Mouse (Mus musculus): Measurements from ENCODE around the gene Dnmt3b. TPM values are rescaled to one million over a fixed set of nuclear protein-coding genes. Genes with fewer than 3 reads are reported as not detected.

The Dnmt3b gene
- polyA plus RNA-seq, 1 experiment from 2014 or later: 3.0 TPM

DNA sequence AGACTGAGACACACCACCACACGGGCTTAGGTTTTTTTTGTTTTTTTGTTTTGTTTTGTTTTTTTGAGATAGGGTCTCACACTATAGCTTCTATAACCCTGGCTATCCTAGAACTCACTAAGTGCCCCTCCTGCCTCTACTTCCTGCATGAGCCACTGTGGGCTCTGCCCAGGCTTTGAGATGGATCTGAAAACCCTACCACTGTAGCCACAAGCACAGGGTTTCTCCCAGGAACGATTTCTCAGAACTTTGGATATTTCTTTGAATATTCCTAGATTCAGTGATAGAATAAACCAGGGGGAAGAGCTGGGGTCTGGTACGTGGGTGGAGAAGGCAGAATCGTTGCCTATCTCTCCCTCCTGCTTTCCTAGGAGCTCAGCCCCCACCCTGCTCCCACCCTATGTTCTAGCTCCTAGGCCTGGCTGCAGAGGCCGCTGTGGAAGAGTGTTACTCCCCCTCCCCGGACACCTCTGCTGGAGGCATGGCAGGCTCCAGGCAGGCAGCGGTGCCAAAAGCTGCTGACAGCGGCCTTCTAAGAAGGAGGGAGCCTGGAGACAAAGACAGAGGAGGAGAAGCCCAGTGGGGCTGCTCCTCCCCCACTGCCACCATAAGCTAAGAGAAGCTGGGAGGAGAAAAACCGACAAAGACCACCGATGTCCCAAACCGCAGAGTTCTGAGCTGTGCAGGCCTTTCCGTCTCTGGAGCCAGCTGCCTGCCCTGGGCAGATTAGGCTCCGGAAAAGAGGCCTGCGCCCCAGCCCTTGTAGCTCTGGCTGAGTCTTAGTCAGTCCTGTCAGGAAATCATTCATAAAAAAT is 38.6 kb upstream of the Dnmt3b start:
- Histone ChIP-seq H3K9me3 (replicated peaks; ENCODE audit: control insufficient read depth, low read length, poor library complexity, severe bottlenecking) (no peaks in the 10 kb centered on the region), H3K4me3 (ENCODE audit: low read depth, low read length) (no peak overlapping the region), H3K4me2 (ENCODE audit: low read length) (0 out of 2 replicates have a peak overlapping the region, but pooled peaks have one; percentile 14), H3K4me1 (ENCODE audit: control insufficient read depth, insufficient read depth, low read length) (peaks cover 21% of the 10 kb centered on the region), H3K9ac (ENCODE audit: low read depth, low read length) (peak overlapping the region; percentile 53), H3K27me3 (ENCODE audit: control insufficient read depth, insufficient read depth, low read depth, low read length) (no peaks in the 10 kb centered on the region), H3K27ac (ENCODE audit: low read length) (peak overlapping the region; percentile 77), H3K36me3 (ENCODE audit: control insufficient read depth, insufficient read depth, low read length) (no peaks in the 10 kb centered on the region)
- ATAC-seq: peak; percentile 54
- WGBS: 10% methylated on average over 14 of the region's 14 CpGs

DNA sequence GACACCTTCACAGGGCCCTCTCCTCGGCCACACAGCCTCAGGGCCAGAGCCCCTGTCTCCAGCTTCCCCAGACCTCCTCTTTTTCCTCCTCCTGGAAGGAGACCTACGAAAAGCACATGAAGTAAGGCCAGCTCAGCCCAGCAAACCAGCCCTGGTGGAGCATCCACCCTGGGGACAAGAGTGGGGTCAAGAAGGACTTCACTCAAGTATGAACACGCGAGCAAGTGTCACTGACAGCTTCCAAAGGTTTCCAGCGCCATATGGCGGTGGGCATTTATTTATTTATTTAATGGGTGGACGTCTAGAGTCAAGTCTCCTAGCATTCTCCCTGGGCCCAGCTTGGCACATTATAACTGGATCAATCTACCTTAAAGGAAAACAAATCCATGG is 38.0 kb upstream of the Dnmt3b start:
- Histone ChIP-seq H3K4me1 (ENCODE audit: control insufficient read depth, insufficient read depth, low read length) (peaks cover 21% of the 10 kb centered on the region), H3K27ac (ENCODE audit: low read length) (peak overlapping the region; percentile 77), H3K4me2 (ENCODE audit: low read length) (no peak overlapping the region), H3K27me3 (ENCODE audit: control insufficient read depth, insufficient read depth, low read depth, low read length) (no peaks in the 10 kb centered on the region), H3K9ac (ENCODE audit: low read depth, low read length) (peak overlapping the region; percentile 53; the same call in 1 of the 2 replicates), H3K9me3 (replicated peaks; ENCODE audit: control insufficient read depth, low read length, poor library complexity, severe bottlenecking) (no peaks in the 10 kb centered on the region), H3K4me3 (ENCODE audit: low read depth, low read length) (no peak overlapping the region), H3K36me3 (ENCODE audit: control insufficient read depth, insufficient read depth, low read length) (no peaks in the 10 kb centered on the region)
- ATAC-seq: no peak
- WGBS: 60% methylated on average over 7 of the region's 7 CpGs

DNA sequence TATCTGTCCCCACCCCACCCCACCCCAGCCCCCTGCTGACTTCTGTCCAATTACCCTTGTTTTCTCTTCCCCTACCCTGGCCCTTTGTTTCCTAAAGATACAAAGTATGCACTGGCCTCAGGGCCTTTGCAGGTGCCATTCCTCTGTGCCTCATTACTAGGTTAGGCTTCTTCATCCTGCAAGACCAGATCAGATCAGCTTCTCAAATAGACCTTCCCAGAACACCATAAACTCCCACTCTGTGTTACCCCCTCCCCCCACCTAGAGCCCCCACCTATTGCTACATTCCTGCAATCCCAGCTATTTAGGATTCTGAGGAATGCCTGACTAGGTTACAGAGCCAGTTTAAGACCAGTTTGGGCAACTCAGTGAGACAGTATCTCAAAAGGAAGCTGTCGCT is 37.5 kb upstream of the Dnmt3b start:
- Histone ChIP-seq H3K4me1 (ENCODE audit: control insufficient read depth, insufficient read depth, low read length) (peaks cover 21% of the 10 kb centered on the region), H3K4me3 (ENCODE audit: low read depth, low read length) (no peak overlapping the region), H3K36me3 (ENCODE audit: control insufficient read depth, insufficient read depth, low read length) (no peaks in the 10 kb centered on the region), H3K9ac (ENCODE audit: low read depth, low read length) (no peak overlapping the region), H3K9me3 (replicated peaks; ENCODE audit: control insufficient read depth, low read length, poor library complexity, severe bottlenecking) (no peaks in the 10 kb centered on the region), H3K4me2 (ENCODE audit: low read length) (no peak overlapping the region), H3K27ac (ENCODE audit: low read length) (no peak overlapping the region), H3K27me3 (ENCODE audit: control insufficient read depth, insufficient read depth, low read depth, low read length) (no peaks in the 10 kb centered on the region)
- no peak for ATAC-seq
- 100% methylated on average over 1 of the region's 1 CpGs for WGBS

DNA sequence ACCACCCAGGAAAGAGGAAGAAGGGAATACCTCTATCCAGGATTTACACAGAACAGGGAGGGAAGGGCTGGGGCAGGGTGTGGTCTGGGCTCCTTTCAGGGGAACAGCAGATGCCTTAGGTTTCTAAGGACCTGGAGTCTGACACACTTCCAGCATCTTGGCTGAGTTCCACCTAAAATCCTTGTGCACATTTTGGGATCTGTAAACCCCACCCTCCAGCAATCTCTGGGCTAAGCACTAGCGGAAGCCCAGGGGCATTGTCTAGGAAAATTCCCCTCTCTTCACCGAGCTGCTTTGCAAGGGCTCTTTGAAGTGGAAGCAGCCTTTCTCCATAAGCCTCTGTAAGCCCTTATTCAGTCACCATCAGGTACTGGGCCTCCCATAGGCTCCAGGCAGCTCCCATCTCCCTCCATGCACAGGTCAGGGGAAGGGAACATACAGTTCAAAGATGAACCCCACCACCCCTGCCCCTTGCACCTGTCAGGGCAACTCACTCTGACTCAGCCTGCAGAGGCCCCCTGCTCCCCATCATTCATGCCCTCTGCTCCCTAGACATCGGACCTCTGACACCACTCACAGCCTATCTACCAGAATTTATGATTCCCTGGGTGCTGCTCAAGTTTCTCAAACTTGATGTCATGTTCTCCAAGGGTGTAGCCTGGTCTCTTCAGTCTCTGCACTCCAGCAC is 36.5 kb upstream of the Dnmt3b start:
- Histone ChIP-seq H3K4me3 (ENCODE audit: low read depth, low read length) (no peak overlapping the region), H3K9me3 (replicated peaks; ENCODE audit: control insufficient read depth, low read length, poor library complexity, severe bottlenecking) (no peaks in the 10 kb centered on the region), H3K4me2 (ENCODE audit: low read length) (no peak overlapping the region), H3K27ac (ENCODE audit: low read length) (no peak overlapping the region), H3K27me3 (ENCODE audit: control insufficient read depth, insufficient read depth, low read depth, low read length) (no peaks in the 10 kb centered on the region), H3K4me1 (ENCODE audit: control insufficient read depth, insufficient read depth, low read length) (peaks cover 21% of the 10 kb centered on the region), H3K36me3 (ENCODE audit: control insufficient read depth, insufficient read depth, low read length) (0 out of 2 replicates have a peak, but pooled peaks cover under 1% of the 10 kb centered on the region), H3K9ac (ENCODE audit: low read depth, low read length) (0 out of 2 replicates have a peak overlapping the region, but pooled peaks have one; percentile 4)
- peak; percentile 15; the same call in 1 of the 2 replicates for ATAC-seq
- 23% methylated on average over 3 of the region's 3 CpGs for WGBS

DNA sequence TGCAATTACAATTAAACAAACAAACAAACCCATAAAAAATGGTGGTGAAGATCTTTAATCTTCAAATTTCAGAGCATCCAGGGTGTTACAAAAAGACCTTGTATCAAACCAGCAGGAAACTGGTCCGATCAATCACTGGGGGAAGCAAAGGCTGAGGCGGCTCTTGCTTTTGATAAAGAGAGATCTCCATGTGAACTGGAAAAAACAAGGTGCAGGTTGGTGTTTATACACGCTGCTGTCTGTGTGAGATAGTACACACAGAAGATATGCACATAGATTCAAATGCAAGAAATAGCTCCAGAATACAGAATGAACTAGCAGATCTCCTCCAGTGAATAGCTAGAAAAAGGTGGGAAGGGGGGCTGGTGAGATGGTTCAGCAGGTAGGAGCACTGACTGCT is 32.4 kb upstream of the Dnmt3b start:
- no peak overlapping the region for H3K4me3 ChIP-seq (ENCODE audit: low read depth, low read length)
- WGBS: 96% methylated on average over 3 of the region's 3 CpGs
- ATAC-seq: no peak
- H3K27ac ChIP-seq (ENCODE audit: low read length): no peak overlapping the region
- peaks cover 27% of the 10 kb centered on the region for H3K36me3 ChIP-seq (ENCODE audit: control insufficient read depth, insufficient read depth, low read length)
- no peak overlapping the region for H3K4me2 ChIP-seq (ENCODE audit: low read length)
- H3K4me1 ChIP-seq (ENCODE audit: control insufficient read depth, insufficient read depth, low read length): peaks cover 3% of the 10 kb centered on the region; the same call in 1 of the 2 replicates
- H3K27me3 ChIP-seq (ENCODE audit: control insufficient read depth, insufficient read depth, low read depth, low read length): no peaks in the 10 kb centered on the region
- H3K9me3 ChIP-seq (replicated peaks; ENCODE audit: control insufficient read depth, low read length, poor library complexity, severe bottlenecking): no peaks in the 10 kb centered on the region
- H3K9ac ChIP-seq (ENCODE audit: low read depth, low read length): no peak overlapping the region

DNA sequence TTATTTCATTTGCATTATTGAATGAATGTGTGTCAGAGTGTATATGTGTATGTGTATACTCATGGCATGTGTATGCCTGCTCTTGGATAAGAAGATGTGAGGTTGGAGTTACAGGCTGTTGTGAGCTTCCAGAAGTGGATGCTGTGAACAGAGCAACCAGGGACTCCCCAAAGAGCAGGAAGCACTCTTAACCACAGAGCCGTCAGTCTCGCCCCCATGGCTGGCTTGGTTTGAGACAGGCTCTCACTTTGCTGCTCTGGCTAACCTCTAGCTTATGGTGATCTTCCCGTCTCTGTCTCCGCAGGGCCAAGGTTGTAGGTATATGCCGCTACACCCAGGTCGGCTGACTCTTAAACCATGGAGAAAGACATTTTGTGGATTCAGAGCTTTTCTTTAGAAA is 30.8 kb upstream of the Dnmt3b start:
- Histone ChIP-seq H3K4me2 (ENCODE audit: low read length) (no peak overlapping the region), H3K27ac (ENCODE audit: low read length) (no peak overlapping the region), H3K4me3 (ENCODE audit: low read depth, low read length) (no peak overlapping the region), H3K9ac (ENCODE audit: low read depth, low read length) (no peak overlapping the region), H3K4me1 (ENCODE audit: control insufficient read depth, insufficient read depth, low read length) (no peaks in the 10 kb centered on the region), H3K27me3 (ENCODE audit: control insufficient read depth, insufficient read depth, low read depth, low read length) (no peaks in the 10 kb centered on the region), H3K9me3 (replicated peaks; ENCODE audit: control insufficient read depth, low read length, poor library complexity, severe bottlenecking) (no peaks in the 10 kb centered on the region), H3K36me3 (ENCODE audit: control insufficient read depth, insufficient read depth, low read length) (peaks cover 36% of the 10 kb centered on the region)
- 94% methylated on average over 6 of the region's 6 CpGs for WGBS
- no peak for ATAC-seq

DNA sequence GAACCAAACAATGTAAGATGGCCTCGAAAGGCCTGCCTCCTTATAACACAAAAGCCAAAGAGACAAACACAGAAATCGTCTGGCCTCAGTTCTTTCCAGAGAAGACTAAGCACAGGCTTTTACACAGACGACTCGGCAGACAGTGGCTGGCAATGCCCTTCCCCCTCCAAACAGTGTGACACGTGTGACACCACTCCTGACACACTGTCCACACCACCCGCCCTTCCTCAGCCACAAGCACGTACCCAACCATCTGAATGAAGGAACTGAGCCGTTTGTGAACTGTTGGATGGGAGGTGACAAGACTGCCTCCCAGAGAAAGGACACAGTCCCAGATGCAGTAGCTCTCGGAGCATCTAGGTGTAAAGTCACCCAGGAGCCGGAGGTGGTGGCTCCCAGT is 30.4 kb upstream of the Dnmt3b start:
- 81% methylated on average over 10 of the region's 10 CpGs for WGBS
- H3K4me1 ChIP-seq (ENCODE audit: control insufficient read depth, insufficient read depth, low read length): no peaks in the 10 kb centered on the region
- no peaks in the 10 kb centered on the region for H3K27me3 ChIP-seq (ENCODE audit: control insufficient read depth, insufficient read depth, low read depth, low read length)
- no peak overlapping the region for H3K4me2 ChIP-seq (ENCODE audit: low read length)
- no peak overlapping the region for H3K4me3 ChIP-seq (ENCODE audit: low read depth, low read length)
- no peaks in the 10 kb centered on the region for H3K9me3 ChIP-seq (replicated peaks; ENCODE audit: control insufficient read depth, low read length, poor library complexity, severe bottlenecking)
- H3K9ac ChIP-seq (ENCODE audit: low read depth, low read length): no peak overlapping the region
- H3K27ac ChIP-seq (ENCODE audit: low read length): no peak overlapping the region
- H3K36me3 ChIP-seq (ENCODE audit: control insufficient read depth, insufficient read depth, low read length): peaks cover 38% of the 10 kb centered on the region
- ATAC-seq: no peak

DNA sequence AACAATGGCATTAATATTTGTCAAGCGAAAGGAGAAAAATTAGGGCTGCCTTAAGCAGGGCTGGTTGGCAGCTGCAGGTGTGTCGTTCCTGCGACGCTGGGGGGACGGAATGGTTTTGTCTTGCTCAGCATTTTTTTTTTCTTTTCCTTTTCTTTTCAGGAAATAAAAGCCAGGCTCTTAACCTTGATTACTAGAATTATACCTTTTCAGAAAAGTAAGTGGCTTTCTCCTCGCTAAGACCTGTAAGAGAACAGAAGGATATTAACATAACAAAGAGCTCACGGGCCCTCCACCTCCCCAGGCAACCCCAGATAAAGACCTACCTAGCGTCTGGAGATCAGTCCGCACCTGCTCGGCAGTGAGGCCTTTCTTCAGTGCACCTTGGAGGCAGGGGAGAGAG is 26.8 kb upstream of the Dnmt3b start:
- no peak overlapping the region for H3K9ac ChIP-seq (ENCODE audit: low read depth, low read length)
- H3K4me2 ChIP-seq (ENCODE audit: low read length): no peak overlapping the region
- H3K9me3 ChIP-seq (replicated peaks; ENCODE audit: control insufficient read depth, low read length, poor library complexity, severe bottlenecking): no peaks in the 10 kb centered on the region
- H3K4me1 ChIP-seq (ENCODE audit: control insufficient read depth, insufficient read depth, low read length): no peaks in the 10 kb centered on the region
- no peak overlapping the region for H3K27ac ChIP-seq (ENCODE audit: low read length)
- H3K4me3 ChIP-seq (ENCODE audit: low read depth, low read length): no peak overlapping the region
- H3K36me3 ChIP-seq (ENCODE audit: control insufficient read depth, insufficient read depth, low read length): peaks cover 55% of the 10 kb centered on the region
- 42% methylated on average over 10 of the region's 10 CpGs for WGBS
- H3K27me3 ChIP-seq (ENCODE audit: control insufficient read depth, insufficient read depth, low read depth, low read length): no peaks in the 10 kb centered on the region
- no peak for ATAC-seq

DNA sequence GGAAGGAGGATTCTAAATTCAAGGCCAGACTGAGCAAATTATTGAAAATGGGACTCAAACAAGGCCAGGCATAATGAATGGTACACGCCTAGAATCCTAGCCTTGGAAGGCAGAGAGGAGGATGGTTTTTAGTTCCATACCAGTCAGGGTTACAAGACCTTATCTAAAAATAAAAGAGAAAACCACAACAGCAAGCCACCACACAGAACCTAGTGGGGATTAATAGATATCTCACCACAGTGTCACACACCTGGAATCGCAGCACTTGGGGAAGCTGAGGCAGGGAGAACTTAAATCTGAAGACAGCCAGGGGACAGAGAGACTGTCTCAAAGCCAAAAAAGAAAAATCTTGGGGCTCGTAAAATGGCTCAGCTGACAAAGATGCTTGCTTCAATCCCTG is 18.3 kb upstream of the Dnmt3b start:
- WGBS: 95% methylated on average over 3 of the region's 3 CpGs
- Histone ChIP-seq H3K36me3 (ENCODE audit: control insufficient read depth, insufficient read depth, low read length) (peaks cover 18% of the 10 kb centered on the region), H3K9me3 (replicated peaks; ENCODE audit: control insufficient read depth, low read length, poor library complexity, severe bottlenecking) (no peaks in the 10 kb centered on the region), H3K4me3 (ENCODE audit: low read depth, low read length) (no peak overlapping the region), H3K9ac (ENCODE audit: low read depth, low read length) (no peak overlapping the region), H3K4me2 (ENCODE audit: low read length) (peak overlapping the region; percentile 67; the same call in 1 of the 2 replicates), H3K4me1 (ENCODE audit: control insufficient read depth, insufficient read depth, low read length) (peaks cover 18% of the 10 kb centered on the region), H3K27ac (ENCODE audit: low read length) (no peak overlapping the region), H3K27me3 (ENCODE audit: control insufficient read depth, insufficient read depth, low read depth, low read length) (no peaks in the 10 kb centered on the region)
- no peak for ATAC-seq
